Mouse (Mus musculus): ENCODE results near the gene Frmd6.

- TF ChIP-seq POLR2A (IDR thresholded peaks at IDR 0.05; ENCODE audit: low read depth, low read length) = no peak
- TF ChIP-seq ETS1 (conservative IDR thresholded peaks at IDR 0.05; ENCODE audit: low read depth, low read length) = no peak
- no peak for TF ChIP-seq CTCF (conservative IDR thresholded peaks at IDR 0.05 in 1 of 2, IDR thresholded peaks at IDR 0.05 in 1 of 2; ENCODE audit: low read depth in 2 of 2, low read length in 2 of 2)
Measured at GRCm38 (mm10) chr12:70883141-70883540, 57.8 kb downstream of the Frmd6 start.
